Mouse (Mus musculus) hindbrain, embryonic 15.5 days (tissue): ENCODE data around the gene Cgref1. TPM values are rescaled to one million over a fixed set of nuclear protein-coding genes. Genes with fewer than 3 reads are reported as not detected.

ENCODE experiments used
- ATAC-seq: fragments of 200-750 bp; cut with Nextera tagmentation; 2 replicates; pipeline ENCODE4 v1.8.0; 2017; ENCODE audit warnings: low read depth, moderate number of reproducible peaks, moderate TSS enrichment; ENCODE audit not compliant: low FRiP score
- H3K27ac ChIP-seq: fragments of 300-500 bp; sonication (generic); replicated peaks from 2 replicates; pipeline ENCODE4 v1.5.1; 2015; ENCODE audit warnings: mild to moderate bottlenecking, inconsistent platforms
- H3K27me3 ChIP-seq: fragments of 300-500 bp; sonication (generic); 2 replicates; pipeline ENCODE4 v1.6.1; 2015; ENCODE audit warnings: control low read depth, inconsistent platforms
- H3K36me3 ChIP-seq: fragments of 300-500 bp; sonication (generic); 2 replicates; pipeline ENCODE4 v1.6.1; 2015; ENCODE audit warnings: control low read depth, inconsistent platforms
- H3K4me1 ChIP-seq: fragments of 300-500 bp; sonication (generic); replicated peaks from 2 replicates; pipeline ENCODE4 v1.6.1; 2015; ENCODE audit warnings: control low read depth, inconsistent platforms
- H3K4me2 ChIP-seq: fragments of 300-500 bp; sonication (generic); 2 replicates; pipeline ENCODE4 v1.6.1; 2015; ENCODE audit warnings: moderate library complexity, mild to moderate bottlenecking, inconsistent platforms
- H3K4me3 ChIP-seq: fragments of 300-500 bp; sonication (generic); 2 replicates; pipeline ENCODE4 v1.5.1; 2015; ENCODE audit warnings: mild to moderate bottlenecking, inconsistent platforms
- H3K9ac ChIP-seq: fragments of 300-500 bp; sonication (generic); 2 replicates; pipeline ENCODE4 v1.6.1; 2015; ENCODE audit warnings: inconsistent platforms
- H3K9me3 ChIP-seq: fragments of 300-500 bp; sonication (generic); 2 replicates; pipeline ENCODE4 v1.6.1; 2016; ENCODE audit warnings: control low read depth, inconsistent platforms
- WGBS: fragments of 180-500 bp; shearing (Covaris S2); methylation state at CpG from one replicate; pipeline ENCODE4 v1.1.7; 2015; 5-methylcytosine and 5-hydroxymethylcytosine counted together
- polyA plus RNA-seq: library from polyadenylated mRNA; unstranded; fragments of >200 nt; fragmentation: Nextera tagmentation; extraction: Ambion mirVana; gene quantifications from 2 replicates; pipeline ENCODE4 v1.2.1, GENCODE M21; 2015

Cgref1 gene
- polyA plus RNA-seq, 1 experiment from 2014 or later, result 68.4 TPM

- H3K36me3 ChIP-seq, result no peaks in the 10 kb centered on the region
- H3K4me2 ChIP-seq, result peak overlapping the region; percentile 81
- no peak for ATAC-seq
- no peak overlapping the region for H3K27ac ChIP-seq
- H3K9ac ChIP-seq, result peak overlapping the region; percentile 59; the same call in 1 of the 2 replicates
- no peaks in the 10 kb centered on the region for H3K9me3 ChIP-seq
- peaks cover 23% of the 10 kb centered on the region for H3K4me1 ChIP-seq
- no peaks in the 10 kb centered on the region for H3K27me3 ChIP-seq
- peak overlapping the region; percentile 57 for H3K4me3 ChIP-seq
- 88% methylated on average over 6 of the region's 6 CpGs for WGBS
These were observed 1.0 kb downstream of the Cgref1 start for GRCm38 (mm10) chr5:30944344-30944743.

- WGBS, result 95% methylated on average over 2 of the region's 2 CpGs
- Histone ChIP-seq H3K9me3 (no peaks in the 10 kb centered on the region), H3K4me3 (no peak overlapping the region), H3K4me1 (peaks cover 15% of the 10 kb centered on the region), H3K27ac (no peak overlapping the region), H3K4me2 (no peak overlapping the region), H3K36me3 (no peaks in the 10 kb centered on the region), H3K9ac (no peak overlapping the region), H3K27me3 (no peaks in the 10 kb centered on the region)
- ATAC-seq, result no peak
These were observed 2.4 kb downstream of the Cgref1 start for GRCm38 (mm10) chr5:30943004-30943403.

DNA sequence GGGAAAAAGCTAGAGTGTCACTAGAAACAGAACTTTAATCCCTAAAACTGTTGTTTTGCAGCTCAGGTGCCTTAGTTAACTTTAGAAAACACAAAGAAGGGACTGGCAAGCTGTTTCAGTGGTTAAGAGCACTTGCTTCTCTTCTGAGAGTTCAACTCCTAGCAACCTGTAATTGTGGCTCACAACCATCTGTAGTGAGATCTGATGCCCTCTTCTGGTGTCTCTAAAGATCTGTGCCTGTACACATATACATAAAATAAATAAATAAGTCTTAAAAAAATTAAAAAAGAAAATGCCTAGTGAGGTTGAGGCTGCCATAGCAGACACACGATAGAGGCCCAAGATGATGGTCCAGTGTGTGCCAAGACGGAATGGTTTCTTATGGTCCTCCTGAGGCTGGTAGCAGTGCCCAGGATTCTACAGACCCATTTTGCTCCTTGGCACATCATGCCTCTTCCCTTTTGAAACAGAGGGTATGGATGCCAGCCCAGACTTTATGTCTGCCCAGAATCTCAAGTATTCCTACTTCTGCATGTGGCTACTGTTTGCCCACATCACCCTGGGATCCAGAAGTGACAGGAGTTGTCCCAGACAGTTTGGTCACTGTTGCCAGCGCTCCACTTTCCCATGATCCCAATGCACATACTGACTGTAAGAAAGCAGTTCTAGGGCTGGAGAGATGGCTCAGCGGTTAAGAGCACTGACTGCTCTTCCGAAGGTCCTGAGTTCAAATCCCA lies 10.5 kb downstream of the Cgref1 start:
- Histone ChIP-seq H3K4me1 (no peaks in the 10 kb centered on the region), H3K36me3 (0 out of 2 replicates have a peak, but pooled peaks cover 4% of the 10 kb centered on the region), H3K27ac (no peak overlapping the region), H3K9me3 (no peaks in the 10 kb centered on the region), H3K4me3 (no peak overlapping the region), H3K9ac (no peak overlapping the region), H3K4me2 (no peak overlapping the region), H3K27me3 (no peaks in the 10 kb centered on the region)
- WGBS, result 89% methylated on average over 5 of the region's 5 CpGs
- no peak for ATAC-seq

DNA sequence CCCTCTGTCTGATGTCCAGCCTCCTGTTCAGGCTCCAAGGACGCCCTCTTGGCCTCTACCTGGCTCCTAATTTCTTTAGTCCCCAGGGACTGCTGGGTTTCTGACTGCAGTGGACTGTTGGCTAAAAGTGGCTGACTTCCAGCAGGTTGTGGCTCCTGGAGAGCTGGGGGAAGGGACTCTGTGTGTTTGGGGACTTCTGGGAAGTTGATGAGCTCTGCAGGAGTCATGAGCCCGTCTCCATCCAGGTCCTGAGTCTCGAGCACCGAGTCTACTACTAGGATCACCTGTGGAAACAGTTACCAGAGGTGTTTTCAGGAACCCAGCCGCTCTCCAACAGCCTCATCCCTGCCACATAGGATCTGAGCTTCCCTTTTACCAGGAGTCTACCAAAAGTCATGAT lies 11.7 kb downstream of the Cgref1 start:
- H3K4me1 ChIP-seq, result no peaks in the 10 kb centered on the region
- WGBS, result 67% methylated on average over 5 of the region's 5 CpGs
- H3K4me3 ChIP-seq, result no peak overlapping the region
- no peaks in the 10 kb centered on the region for H3K27me3 ChIP-seq
- H3K27ac ChIP-seq, result no peak overlapping the region
- no peak for ATAC-seq
- no peaks in the 10 kb centered on the region for H3K9me3 ChIP-seq
- 0 out of 2 replicates have a peak, but pooled peaks cover 4% of the 10 kb centered on the region for H3K36me3 ChIP-seq
- no peak overlapping the region for H3K9ac ChIP-seq
- H3K4me2 ChIP-seq, result no peak overlapping the region

DNA sequence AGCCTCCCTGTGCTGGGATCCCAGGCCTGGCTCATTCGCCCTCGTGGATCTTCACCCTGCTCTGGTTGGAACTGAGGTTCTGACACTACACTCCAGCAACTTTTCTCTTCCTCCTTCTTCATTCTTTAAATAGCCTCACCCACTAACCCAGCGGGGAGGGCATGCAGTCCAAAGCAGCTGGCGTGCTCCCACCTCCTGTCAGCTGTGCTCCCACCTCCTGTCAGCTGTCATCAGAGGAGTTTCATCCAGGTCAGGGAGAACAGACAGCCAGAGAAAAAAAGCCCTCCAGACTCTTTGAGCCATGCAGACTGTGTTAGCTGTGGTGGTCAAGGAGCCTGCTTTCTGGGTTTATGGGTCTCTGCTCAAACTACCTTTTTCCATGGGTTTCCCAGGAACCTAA lies 14.0 kb downstream of the Cgref1 start:
- Histone ChIP-seq H3K4me3 (no peak overlapping the region), H3K36me3 (0 out of 2 replicates have a peak, but pooled peaks cover 4% of the 10 kb centered on the region), H3K4me2 (no peak overlapping the region), H3K4me1 (no peaks in the 10 kb centered on the region), H3K27me3 (no peaks in the 10 kb centered on the region), H3K9me3 (no peaks in the 10 kb centered on the region), H3K27ac (no peak overlapping the region), H3K9ac (no peak overlapping the region)
- ATAC-seq, result no peak
- WGBS, result 79% methylated on average over 4 of the region's 4 CpGs

DNA sequence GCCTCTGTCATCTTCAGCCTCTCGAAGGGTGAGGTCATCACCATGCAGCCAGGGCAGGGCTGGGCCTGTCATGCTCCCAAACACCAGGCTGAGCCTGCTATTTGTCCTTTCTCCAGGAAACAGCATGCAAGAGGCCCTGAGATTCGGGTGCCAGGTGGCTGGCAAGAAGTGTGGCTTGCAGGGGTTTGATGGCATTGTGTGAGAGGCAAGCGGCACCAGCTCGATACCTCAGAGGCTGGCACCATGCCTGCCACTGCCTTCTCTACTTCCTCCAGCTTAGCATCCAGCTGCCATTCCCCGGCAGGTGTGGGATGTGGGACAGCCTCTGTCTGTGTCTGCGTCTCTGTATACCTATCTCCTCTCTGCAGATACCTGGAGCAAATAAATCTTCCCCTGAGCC lies 14.5 kb downstream of the Cgref1 start:
- H3K27ac ChIP-seq, result no peak overlapping the region
- no peak overlapping the region for H3K4me3 ChIP-seq
- no peaks in the 10 kb centered on the region for H3K9me3 ChIP-seq
- no peaks in the 10 kb centered on the region for H3K27me3 ChIP-seq
- ATAC-seq, result no peak
- no peak overlapping the region for H3K9ac ChIP-seq
- H3K36me3 ChIP-seq, result 0 out of 2 replicates have a peak, but pooled peaks cover 4% of the 10 kb centered on the region
- no peak overlapping the region for H3K4me2 ChIP-seq
- no peaks in the 10 kb centered on the region for H3K4me1 ChIP-seq
- WGBS, result 73% methylated on average over 6 of the region's 6 CpGs

DNA sequence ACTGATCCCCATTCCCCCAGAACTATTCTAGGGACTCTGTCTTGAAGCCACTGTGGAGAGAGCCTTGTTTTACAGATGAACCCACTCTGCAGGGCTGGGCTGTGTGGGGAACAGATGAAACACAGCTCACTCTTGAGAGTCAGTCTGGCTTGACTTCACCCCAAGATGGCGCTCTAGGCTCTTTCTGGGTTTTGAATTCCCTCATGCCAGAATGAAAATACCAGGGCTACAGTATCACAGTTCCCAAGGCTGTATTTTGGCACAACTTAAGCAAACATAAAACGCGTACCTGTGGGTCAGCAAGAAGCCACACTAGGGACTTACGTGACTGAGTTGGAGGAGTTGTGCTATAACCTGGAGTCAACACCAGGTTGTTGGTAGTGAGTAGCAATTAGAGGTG lies 15.3 kb downstream of the Cgref1 start:
- 38% methylated on average over 4 of the region's 4 CpGs for WGBS
- no peak overlapping the region for H3K9ac ChIP-seq

DNA sequence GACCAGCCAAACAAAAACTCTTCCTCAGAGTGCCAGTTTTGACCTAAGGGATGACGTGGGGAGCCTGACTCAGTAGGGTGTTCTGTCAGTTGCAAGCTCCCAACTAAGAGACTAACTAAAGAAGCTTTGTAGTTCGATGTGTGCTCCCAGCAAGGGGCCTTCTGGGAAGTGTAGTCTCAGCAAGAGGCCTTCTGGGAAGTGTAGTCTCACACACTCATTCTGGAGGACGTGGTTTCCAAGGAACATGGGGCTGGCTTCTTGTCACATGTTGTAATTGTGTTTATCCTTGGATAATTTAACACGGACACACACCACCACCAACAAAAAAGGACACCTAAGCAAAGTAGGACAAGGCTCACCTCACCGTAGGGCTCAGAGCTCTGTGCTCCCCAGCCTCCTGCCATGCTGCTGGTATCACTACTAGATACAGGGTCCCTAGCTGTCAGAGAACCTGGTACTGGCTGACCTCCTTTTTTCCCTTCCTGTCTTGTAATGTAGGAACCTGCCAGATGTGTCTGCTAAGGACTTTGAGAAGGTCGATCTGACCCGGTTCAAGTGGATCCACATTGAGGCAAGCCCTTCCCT lies 17.4 kb downstream of the Cgref1 start:
- H3K4me3 ChIP-seq, result peak overlapping the region; percentile 15; the same call in 1 of the 2 replicates

More for the DNA sequence above, 15.3 kb downstream of the Cgref1 start:
- ATAC-seq, result 0 out of 2 replicates have a peak, but pooled peaks have one; percentile 19
- H3K27ac ChIP-seq, result no peak overlapping the region
- H3K36me3 ChIP-seq, result 0 out of 2 replicates have a peak, but pooled peaks cover 4% of the 10 kb centered on the region
- no peaks in the 10 kb centered on the region for H3K9me3 ChIP-seq
- H3K4me1 ChIP-seq, result no peaks in the 10 kb centered on the region
- H3K4me3 ChIP-seq, result no peak overlapping the region
- no peak overlapping the region for H3K4me2 ChIP-seq
- no peaks in the 10 kb centered on the region for H3K27me3 ChIP-seq

GRCm38 (mm10) chr5:30926073-30926472 lies 19.3 kb downstream of the Cgref1 start:
- Histone ChIP-seq H3K9me3 (no peaks in the 10 kb centered on the region), H3K4me1 (peaks cover 15% of the 10 kb centered on the region), H3K27me3 (no peaks in the 10 kb centered on the region), H3K9ac (no peak overlapping the region), H3K36me3 (no peaks in the 10 kb centered on the region), H3K27ac (no peak overlapping the region), H3K4me2 (no peak overlapping the region), H3K4me3 (no peak overlapping the region)
- no peak for ATAC-seq
- WGBS, result 90% methylated on average over 2 of the region's 2 CpGs

More for the DNA sequence above, 17.4 kb downstream of the Cgref1 start:
- WGBS, result 39% methylated on average over 7 of the region's 7 CpGs
- Histone ChIP-seq H3K9me3 (no peaks in the 10 kb centered on the region), H3K4me1 (no peaks in the 10 kb centered on the region), H3K36me3 (no peaks in the 10 kb centered on the region), H3K27me3 (no peaks in the 10 kb centered on the region), H3K9ac (no peak overlapping the region), H3K27ac (no peak overlapping the region), H3K4me2 (peak overlapping the region; percentile 47)
- peak; percentile 71 for ATAC-seq

GRCm38 (mm10) chr5:30925217-30925616 lies 20.2 kb downstream of the Cgref1 start:
- Histone ChIP-seq H3K9me3 (no peaks in the 10 kb centered on the region), H3K9ac (no peak overlapping the region), H3K36me3 (no peaks in the 10 kb centered on the region), H3K27me3 (no peaks in the 10 kb centered on the region), H3K4me3 (no peak overlapping the region), H3K4me2 (no peak overlapping the region), H3K4me1 (peaks cover 23% of the 10 kb centered on the region), H3K27ac (no peak overlapping the region)
- ATAC-seq, result no peak
- WGBS, result 86% methylated on average over 5 of the region's 5 CpGs

DNA sequence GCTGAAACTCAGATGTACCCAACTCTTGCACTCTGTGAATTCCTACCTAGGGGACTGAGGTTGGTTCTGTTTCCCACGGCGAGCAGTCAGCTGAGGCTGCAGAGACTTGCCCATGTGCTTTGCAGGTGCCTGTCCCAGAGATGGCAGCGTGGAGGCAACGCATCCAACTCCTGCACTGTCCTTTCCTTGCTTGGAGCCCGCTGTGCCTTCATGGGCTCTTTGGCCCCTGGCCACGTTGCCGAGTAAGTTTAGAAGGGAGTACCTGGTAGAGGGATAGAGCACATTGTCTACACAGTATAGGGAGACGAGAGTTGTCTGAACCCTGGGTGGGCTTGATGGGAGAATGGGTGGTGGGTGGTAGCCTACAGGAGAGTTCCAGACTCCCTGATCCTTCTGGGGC lies 20.8 kb downstream of the Cgref1 start:
- 79% methylated on average over 8 of the region's 8 CpGs for WGBS
- Histone ChIP-seq H3K4me3 (no peak overlapping the region), H3K27ac (no peak overlapping the region), H3K9me3 (no peaks in the 10 kb centered on the region), H3K9ac (no peak overlapping the region), H3K36me3 (no peaks in the 10 kb centered on the region), H3K4me2 (no peak overlapping the region), H3K4me1 (peaks cover 23% of the 10 kb centered on the region), H3K27me3 (no peaks in the 10 kb centered on the region)
- no peak for ATAC-seq

GRCm38 (mm10) chr5:30923119-30923518 lies 22.3 kb downstream of the Cgref1 start:
- Histone ChIP-seq H3K9me3 (no peaks in the 10 kb centered on the region), H3K9ac (no peak overlapping the region), H3K27ac (no peak overlapping the region), H3K27me3 (no peaks in the 10 kb centered on the region), H3K4me2 (no peak overlapping the region), H3K36me3 (no peaks in the 10 kb centered on the region), H3K4me1 (peaks cover 23% of the 10 kb centered on the region), H3K4me3 (no peak overlapping the region)
- ATAC-seq, result no peak
- 86% methylated on average over 6 of the region's 6 CpGs for WGBS
